Mouse (Mus musculus) kidney, adult 2 months (tissue): ENCODE data around the gene Wdr86.

Experiments used
- CTCF ChIP-seq: fragments of 200-500 bp; conservative IDR thresholded peaks from 2 replicates; pipeline ENCODE4 v1.5.1; 2011; ENCODE audit warnings: low read depth, mild to moderate bottlenecking, control low read depth, low read length, moderate library complexity, mixed read lengths; ENCODE audit not compliant: insufficient read depth, insufficient read length
- POLR2A ChIP-seq: fragments of 200-500 bp; IDR thresholded peaks from one replicate; pipeline ENCODE4 v1.6.1; 2011; ENCODE audit warnings: low read depth, low read length, control low read depth

GRCm38 (mm10) chr5:24733771-24734426 lies 3.4 kb upstream of the Wdr86 start:
- TF ChIP-seq CTCF: no peak
- no peak for TF ChIP-seq POLR2A
